Mouse (Mus musculus): ENCODE measurements around the gene Ahnak. TPM values are rescaled to one million over a fixed set of nuclear protein-coding genes. Genes with fewer than 3 reads are reported as not detected.
"Not testable (repeated sequence)": the region's sequence is repeated elsewhere in the genome, so short reads cannot be mapped to it uniquely, and the experiment has no call there.

The Ahnak gene
- polyA plus RNA-seq, 1 experiment from 2014 or later = 8.9 TPM

- WGBS = 5% methylated on average over 46 of the region's 46 CpGs
- Histone ChIP-seq H3K4me3 (peak within 1 kb of the TSS; percentile 85), H3K27ac (peak within 1 kb of the TSS; percentile 85), H3K9me3 (replicated peaks) (no peaks in the 10 kb centered on the region), H3K36me3 (peaks cover 80% of the 10 kb centered on the region), H3K4me1 (peaks cover 20% of the 10 kb centered on the region), H3K27me3 (ENCODE audit: low read depth, poor library complexity, severe bottlenecking) (no peaks in the 10 kb centered on the region)
- DNase-seq (ENCODE audit: low spot score) = peak; percentile 86
Measured at GRCm38 (mm10) chr19:8953135-8954039, 35.7 kb upstream of the Ahnak start, which contains the start of gene Tut1. Gene Tut1, plus strand, starts transcription at chr19:8953847.

- no peaks in the 10 kb centered on the region for H3K27me3 ChIP-seq (ENCODE audit: low read depth, poor library complexity, severe bottlenecking)
- H3K36me3 ChIP-seq = peaks cover 80% of the 10 kb centered on the region
- peak overlapping the region; percentile 85 for H3K27ac ChIP-seq
- no peak for DNase-seq (ENCODE audit: low spot score)
- no peaks in the 10 kb centered on the region for H3K9me3 ChIP-seq (replicated peaks)
- WGBS = 10% methylated on average over 9 of the region's 9 CpGs
- peaks cover 20% of the 10 kb centered on the region for H3K4me1 ChIP-seq
- H3K4me3 ChIP-seq = peak overlapping the region; percentile 85
Measured at GRCm38 (mm10) chr19:8954171-8954570, 34.9 kb upstream of the Ahnak start.

- H3K27me3 ChIP-seq (ENCODE audit: low read depth, poor library complexity, severe bottlenecking) = no peaks in the 10 kb centered on the region
- H3K4me3 ChIP-seq = no peak overlapping the region
- H3K4me1 ChIP-seq = peaks cover 15% of the 10 kb centered on the region
- WGBS = 81% methylated on average over 2 of the region's 2 CpGs
- H3K27ac ChIP-seq = no peak overlapping the region
- DNase-seq (ENCODE audit: low spot score) = no peak
- peaks cover 88% of the 10 kb centered on the region for H3K36me3 ChIP-seq
- H3K9me3 ChIP-seq (replicated peaks) = no peaks in the 10 kb centered on the region
Measured at GRCm38 (mm10) chr19:8962256-8962655, 26.8 kb upstream of the Ahnak start.

- 90% methylated on average over 11 of the region's 11 CpGs for WGBS
- Histone ChIP-seq H3K4me1 (peaks cover 19% of the 10 kb centered on the region), H3K27me3 (ENCODE audit: low read depth, poor library complexity, severe bottlenecking) (no peaks in the 10 kb centered on the region), H3K4me3 (peak overlapping the region; percentile 73), H3K27ac (peak overlapping the region; percentile 88), H3K36me3 (peaks cover 78% of the 10 kb centered on the region), H3K9me3 (replicated peaks) (no peaks in the 10 kb centered on the region)
- DNase-seq (ENCODE audit: low spot score) = no peak
Measured at GRCm38 (mm10) chr19:8965075-8965474, 24.0 kb upstream of the Ahnak start.

GRCm38 (mm10) chr19:8965771-8966170, 23.3 kb upstream of the Ahnak start:
- H3K4me3 ChIP-seq = peak overlapping the region; percentile 73
- peaks cover 78% of the 10 kb centered on the region for H3K36me3 ChIP-seq
- no peaks in the 10 kb centered on the region for H3K9me3 ChIP-seq (replicated peaks)
- peak overlapping the region; percentile 88 for H3K27ac ChIP-seq
- H3K27me3 ChIP-seq (ENCODE audit: low read depth, poor library complexity, severe bottlenecking) = no peaks in the 10 kb centered on the region
- peaks cover 19% of the 10 kb centered on the region for H3K4me1 ChIP-seq
- WGBS = 79% methylated on average over 8 of the region's 8 CpGs
- no peak for DNase-seq (ENCODE audit: low spot score)

- H3K9me3 ChIP-seq (replicated peaks) = no peaks in the 10 kb centered on the region
- no peaks in the 10 kb centered on the region for H3K27me3 ChIP-seq (ENCODE audit: low read depth, poor library complexity, severe bottlenecking)
- H3K4me3 ChIP-seq = peak overlapping the region; percentile 73
- H3K36me3 ChIP-seq = peaks cover 78% of the 10 kb centered on the region
- H3K4me1 ChIP-seq = peaks cover 19% of the 10 kb centered on the region
- 49% methylated on average over 5 of the region's 5 CpGs for WGBS
- H3K27ac ChIP-seq = peak overlapping the region; percentile 88
- DNase-seq (ENCODE audit: low spot score) = no peak
Measured at GRCm38 (mm10) chr19:8966198-8966589, 22.9 kb upstream of the Ahnak start.

GRCm38 (mm10) chr19:8966590-8967372, 22.3 kb upstream of the Ahnak start, which contains the start of gene Eef1g:
Gene Eef1g, plus strand, starts transcription at chr19:8967041.
- H3K27me3 ChIP-seq (ENCODE audit: low read depth, poor library complexity, severe bottlenecking) = no peaks in the 10 kb centered on the region
- WGBS = 1% methylated on average over 52 of the region's 52 CpGs
- H3K4me3 ChIP-seq = peak within 1 kb of the TSS; percentile 73
- DNase-seq (ENCODE audit: low spot score) = peak; percentile 98
- H3K9me3 ChIP-seq (replicated peaks) = no peaks in the 10 kb centered on the region
- peaks cover 19% of the 10 kb centered on the region for H3K4me1 ChIP-seq
- H3K36me3 ChIP-seq = peaks cover 78% of the 10 kb centered on the region
- peak within 1 kb of the TSS; percentile 88 for H3K27ac ChIP-seq

- H3K9me3 ChIP-seq (replicated peaks) = no peaks in the 10 kb centered on the region
- no peak for DNase-seq (ENCODE audit: low spot score)
- H3K27me3 ChIP-seq (ENCODE audit: low read depth, poor library complexity, severe bottlenecking) = no peaks in the 10 kb centered on the region
- peaks cover 78% of the 10 kb centered on the region for H3K36me3 ChIP-seq
- H3K4me1 ChIP-seq = peaks cover 19% of the 10 kb centered on the region
- H3K4me3 ChIP-seq = peak overlapping the region; percentile 73
- WGBS = 0% methylated on average over 8 of the region's 8 CpGs
- peak overlapping the region; percentile 88 for H3K27ac ChIP-seq
Measured at GRCm38 (mm10) chr19:8967373-8967743, 21.7 kb upstream of the Ahnak start.

- no peak for DNase-seq (ENCODE audit: low spot score)
- 6% methylated on average over 9 of the region's 9 CpGs for WGBS
- Histone ChIP-seq H3K9me3 (replicated peaks) (no peaks in the 10 kb centered on the region), H3K36me3 (peaks cover 78% of the 10 kb centered on the region), H3K27ac (peak overlapping the region; percentile 88), H3K4me1 (peaks cover 19% of the 10 kb centered on the region), H3K27me3 (ENCODE audit: low read depth, poor library complexity, severe bottlenecking) (no peaks in the 10 kb centered on the region), H3K4me3 (peak overlapping the region; percentile 73)
Measured at GRCm38 (mm10) chr19:8967893-8968292, 21.2 kb upstream of the Ahnak start.

- not testable (repeated sequence) for DNase-seq (ENCODE audit: low spot score); H3K9me3 ChIP-seq (replicated peaks)
- 94% methylated on average over 8 of the region's 8 CpGs for WGBS
Measured at GRCm38 (mm10) chr19:8972491-8972890, 16.6 kb upstream of the Ahnak start.

GRCm38 (mm10) chr19:8974638-8975037, 14.4 kb upstream of the Ahnak start:
- Histone ChIP-seq H3K4me1 (no peaks in the 10 kb centered on the region; the same call in 1 of the 2 replicates), H3K4me3 (no peak overlapping the region), H3K27me3 (ENCODE audit: low read depth, poor library complexity, severe bottlenecking) (no peaks in the 10 kb centered on the region), H3K36me3 (peaks cover 100% of the 10 kb centered on the region), H3K27ac (no peak overlapping the region), H3K9me3 (replicated peaks) (no peaks in the 10 kb centered on the region)
- no peak for DNase-seq (ENCODE audit: low spot score)
- 94% methylated on average over 1 of the region's 1 CpGs for WGBS

More at GRCm38 (mm10) chr19:8972491-8972890, 16.6 kb upstream of the Ahnak start:
- peaks cover 92% of the 10 kb centered on the region for H3K36me3 ChIP-seq
- H3K27ac ChIP-seq; H3K4me3 ChIP-seq; H3K4me1 ChIP-seq; H3K27me3 ChIP-seq (ENCODE audit: low read depth, poor library complexity, severe bottlenecking): not testable (repeated sequence)

GRCm38 (mm10) chr19:8975491-8975890, 13.6 kb upstream of the Ahnak start:
- H3K27ac ChIP-seq = no peak overlapping the region
- no peak for DNase-seq (ENCODE audit: low spot score)
- peaks cover 100% of the 10 kb centered on the region for H3K36me3 ChIP-seq

GRCm38 (mm10) chr19:8976535-8976934, 12.5 kb upstream of the Ahnak start:
- peak; percentile 70 for DNase-seq (ENCODE audit: low spot score)
- H3K36me3 ChIP-seq = peaks cover 97% of the 10 kb centered on the region
- H3K27me3 ChIP-seq (ENCODE audit: low read depth, poor library complexity, severe bottlenecking) = no peaks in the 10 kb centered on the region
- no peaks in the 10 kb centered on the region for H3K9me3 ChIP-seq (replicated peaks)
- H3K4me3 ChIP-seq = no peak overlapping the region
- no peak overlapping the region; the same call in 1 of the 2 replicates for H3K27ac ChIP-seq
- no peaks in the 10 kb centered on the region; the same call in 1 of the 2 replicates for H3K4me1 ChIP-seq
- WGBS = 50% methylated on average over 3 of the region's 3 CpGs

More at GRCm38 (mm10) chr19:8975491-8975890, 13.6 kb upstream of the Ahnak start:
- H3K4me3 ChIP-seq = no peak overlapping the region
- H3K4me1 ChIP-seq = no peaks in the 10 kb centered on the region; the same call in 1 of the 2 replicates
- no peaks in the 10 kb centered on the region for H3K27me3 ChIP-seq (ENCODE audit: low read depth, poor library complexity, severe bottlenecking)
- 95% methylated on average over 2 of the region's 2 CpGs for WGBS
- H3K9me3 ChIP-seq (replicated peaks) = no peaks in the 10 kb centered on the region
